Mouse (Mus musculus) effector memory CD4-positive, alpha-beta T cell, adult 7 months (primary cell): ENCODE data around the gene Calcrl. TPM values are rescaled to one million over a fixed set of nuclear protein-coding genes. Genes with fewer than 3 reads are reported as not detected.

Experiments used
- polyA plus RNA-seq: library from polyadenylated mRNA; unstranded; fragments of 100-300 nt; shearing (Covaris generic); gene quantifications from one replicate; pipeline ENCODE4 v1.2.1, GENCODE M21; 2017

Calcrl gene
- polyA plus RNA-seq: 26.9 TPM

GRCm38 (mm10) chr2:84425138-84425537, at the start of gene Calcrl:
Gene Calcrl, minus strand, starts transcription at chr2:84425411.

Other genes starting within 250 kb of the Calcrl start
- gene Tfpi, start 51.4 kb upstream of the Calcrl start, polyA plus RNA-seq: 2.6 TPM
- gene Ctnnd1, start 225.4 kb upstream of the Calcrl start, polyA plus RNA-seq: not detected
- not detected for gene Btbd18, start 233.7 kb upstream of the Calcrl start, polyA plus RNA-seq
- gene Selenoh, start 245.4 kb upstream of the Calcrl start, polyA plus RNA-seq: 49.2 TPM